ENCODE assay signal across 9 mouse cellular contexts in genomic region chr13:35131272-35132185, GRCm38 (mm10).
DNase-seq lines count a peak whose midpoint lies in the region; TF ChIP-seq lines count a peak whose summit lies in the region.
"Had no signal": no experiment of that assay in that cellular context is flagged by ENCODE, and none has a peak within 500 bp of the region (broad histone marks: within the 10 kb centered on the region; RNA-seq: fewer than 3 reads in every experiment).

No protein-coding gene starts in this region.

- 80% methylated on average over 8 of the region's 8 CpGs for WGBS in limb, embryonic 10.5 days

- no peaks in the 10 kb centered on the region for H3K4me1 ChIP-seq in limb, embryonic 10.5 days
- H3K4me1 ChIP-seq: liver, embryonic 15.5 days had no signal

- H3K27ac ChIP-seq in layer of hippocampus, adult 2 months, result peak overlapping the region; percentile 70
- H3K27ac ChIP-seq in limb, embryonic 10.5 days, result no peak overlapping the region
- H3K27ac ChIP-seq: liver, embryonic 15.5 days had no signal

- no peaks in the 10 kb centered on the region for H3K27me3 ChIP-seq in limb, embryonic 10.5 days (ENCODE audit: low read depth, poor library complexity, severe bottlenecking)
- H3K27me3 ChIP-seq: liver, embryonic 15.5 days had no signal

- no peaks in the 10 kb centered on the region for H3K36me3 ChIP-seq in limb, embryonic 10.5 days
- H3K36me3 ChIP-seq: liver, embryonic 15.5 days had no signal

- peak; percentile 63 to 71 for DNase-seq in heart, adult 18-20 months
- DNase-seq in heart, postnatal 4 days, result no peak
- peak; percentile 10 to 19 for DNase-seq in cerebellum, adult 18-20 months
- DNase-seq in layer of hippocampus, adult 2 months (ENCODE audit: low spot score in 2 of 2), result peak; percentile 18 to 53
- DNase-seq in right cerebral cortex, postnatal 25 days, result peak; percentile 57
- DNase-seq in limb, embryonic 10.5 days (ENCODE audit: low spot score), result no peak
- no peak for DNase-seq in retina, embryonic 14.5 days (ENCODE audit: low spot score)
- no peak for DNase-seq in adrenal gland, postnatal 25 days

- H3K9me3 ChIP-seq in limb, embryonic 10.5 days (replicated peaks), result no peaks in the 10 kb centered on the region
- H3K9me3 ChIP-seq: liver, embryonic 15.5 days had no signal

- no peak for TF ChIP-seq CTCF in layer of hippocampus, adult 2 months (conservative IDR thresholded peaks at IDR 0.05)

- H3K4me3 ChIP-seq in layer of hippocampus, adult 2 months, result no peak overlapping the region
- H3K4me3 ChIP-seq in limb, embryonic 10.5 days, result no peak overlapping the region
- H3K4me3 ChIP-seq: liver, embryonic 15.5 days had no signal

Comparison
In these comparisons a context has a peak if more than half of its experiments do, and no peak if none do; other contexts are left out.
1. DNase-seq: peak in heart, adult 18-20 months (2 of 2), cerebellum, adult 18-20 months (2 of 2), layer of hippocampus, adult 2 months (2 of 2) and right cerebral cortex, postnatal 25 days (single experiment); none in heart, postnatal 4 days (single experiment), limb, embryonic 10.5 days (single experiment), retina, embryonic 14.5 days (single experiment) and adrenal gland, postnatal 25 days (single experiment).